Mouse (Mus musculus) B cell, adult 62 days (primary cell): ENCODE results near the gene Ncoa4. TPM values are rescaled to one million over a fixed set of nuclear protein-coding genes. Genes with fewer than 3 reads are reported as not detected.

Experiments used
- total RNA-seq: library from RNA; stranded (reverse); gene quantifications from 4 replicates; pipeline ENCODE4 v1.2.4, GENCODE M21; 2023

Ncoa4 gene
- total RNA-seq, result 66.7 to 77.8 TPM (median 72.6 TPM) in 4 replicates

GRCm38 (mm10) chr14:32159690-32160246, at the start of gene Ncoa4:
Gene Ncoa4, plus strand, starts transcription at chr14:32159865.

GRCm38 (mm10) chr14:32141723-32142122, 17.9 kb upstream of the Ncoa4 start, which contains the start of gene Msmb:
Gene Msmb, plus strand, starts transcription at chr14:32142023.

DNA sequence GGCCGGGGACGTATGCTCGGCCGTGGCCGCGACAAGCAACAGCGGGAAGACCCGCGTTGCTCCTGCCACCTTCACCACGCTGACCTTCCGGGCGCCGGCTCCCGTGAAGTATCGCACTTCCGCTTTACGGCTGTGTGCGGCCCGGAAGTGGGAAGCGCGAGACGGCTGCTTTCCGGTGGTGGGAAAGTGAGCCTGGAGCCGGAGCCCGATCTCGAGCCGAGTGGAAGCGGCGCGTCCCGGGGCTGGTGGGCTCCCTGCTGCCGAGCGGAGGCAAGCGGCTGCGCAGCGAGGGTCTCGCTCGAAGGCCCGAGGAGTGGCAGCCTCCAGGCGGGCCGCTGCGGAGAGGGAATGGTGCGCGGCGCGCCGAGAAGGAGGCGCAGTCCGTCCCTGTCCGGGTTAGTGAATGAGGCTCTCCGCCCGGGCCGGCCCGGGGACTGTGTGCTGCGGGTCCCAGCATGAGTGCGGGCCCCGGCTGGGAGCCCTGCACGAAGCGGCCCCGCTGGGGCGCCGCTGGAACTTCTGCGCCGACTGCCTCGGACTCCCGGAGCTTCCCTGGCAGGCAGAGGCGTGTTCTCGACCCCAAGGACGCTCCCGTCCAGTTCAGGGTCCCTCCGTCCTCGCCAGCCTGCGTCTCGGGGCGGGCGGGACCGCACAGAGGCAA, 42.3 kb downstream of the Ncoa4 start, which contains the start of the genes Timm23 and Parg:
TSS of gene Timm23 (minus strand) at position 108 of the 661 bp plus-strand sequence.
TSS of gene Parg (plus strand) at position 159 of the 661 bp plus-strand sequence.

Other genes with a start within 250 kb of the Ncoa4 start
- gene Galnt15, start 130.9 kb upstream of the Ncoa4 start, total RNA-seq, result 0.15 TPM in 1 of 4 replicates, not detected in the others
- gene Oxnad1, start 74.5 kb upstream of the Ncoa4 start, total RNA-seq, result 9.7 to 17.7 TPM (median 12.1 TPM) in 4 replicates
- 90.7 to 111 TPM (median 104 TPM) in 4 replicates for gene Dph3, start 74.1 kb upstream of the Ncoa4 start, total RNA-seq
- not detected in 4 replicates for gene Msmb, start 17.8 kb upstream of the Ncoa4 start, total RNA-seq
- gene Timm23, start 42.0 kb downstream of the Ncoa4 start, total RNA-seq, result 68.7 to 90.4 TPM (median 83.2 TPM) in 4 replicates
- 54.1 to 65.2 TPM (median 60.9 TPM) in 4 replicates for gene Parg, start 42.1 kb downstream of the Ncoa4 start, total RNA-seq
- gene Ogdhl, start 162.2 kb downstream of the Ncoa4 start, total RNA-seq, result 0.53 TPM in 1 of 4 replicates, not detected in the others
- gene 1700024G13Rik, start 228.5 kb downstream of the Ncoa4 start, total RNA-seq, result not detected in 4 replicates